Mouse (Mus musculus): ENCODE measurements at regions not wholly inside any gene's neighbourhood (a gene's known extent, or its start where the extent isn't known, plus 50 kb on each side); places are given as distances from the start of the nearest gene placed in this dataset.

- Histone ChIP-seq H3K36me3 (ENCODE audit: inconsistent target) (no peaks in the 10 kb centered on the region), H3K4me3 (ENCODE audit: inconsistent target) (no peak overlapping the region), H3K79me2 (ENCODE audit: inconsistent target) (no peaks in the 10 kb centered on the region), H3K27ac (no peak overlapping the region)
- 69% methylated on average over 10 of the region's 10 CpGs for WGBS (ENCODE audit: missing documents)
Measured at GRCm38 (mm10) chr14:58817961-58818504, 324.7 kb downstream of the 1700129C05Rik start.

DNA sequence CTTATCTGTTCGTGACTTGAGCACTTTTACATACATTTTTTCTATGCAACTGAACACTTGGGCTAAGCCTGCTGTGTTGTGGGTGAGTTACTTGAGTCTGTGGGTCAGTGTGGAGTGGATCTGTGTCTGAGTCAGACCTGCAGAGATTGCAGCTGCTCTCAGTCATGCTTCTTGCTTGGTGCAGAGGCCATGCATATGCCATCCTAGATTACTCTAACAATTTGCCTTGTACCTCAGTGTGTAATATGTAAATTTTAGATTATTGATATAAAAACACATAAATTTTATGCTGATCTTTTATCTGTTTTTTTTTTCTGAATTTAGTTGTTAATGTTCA, 326.2 kb downstream of the 1700129C05Rik start:
- H3K36me3 ChIP-seq (ENCODE audit: inconsistent target) = no peaks in the 10 kb centered on the region
- H3K27ac ChIP-seq = no peak overlapping the region
- 67% methylated on average over 1 of the region's 1 CpGs for WGBS (ENCODE audit: missing documents)
- no peak overlapping the region for H3K4me3 ChIP-seq (ENCODE audit: inconsistent target)
- no peaks in the 10 kb centered on the region for H3K79me2 ChIP-seq (ENCODE audit: inconsistent target)

DNA sequence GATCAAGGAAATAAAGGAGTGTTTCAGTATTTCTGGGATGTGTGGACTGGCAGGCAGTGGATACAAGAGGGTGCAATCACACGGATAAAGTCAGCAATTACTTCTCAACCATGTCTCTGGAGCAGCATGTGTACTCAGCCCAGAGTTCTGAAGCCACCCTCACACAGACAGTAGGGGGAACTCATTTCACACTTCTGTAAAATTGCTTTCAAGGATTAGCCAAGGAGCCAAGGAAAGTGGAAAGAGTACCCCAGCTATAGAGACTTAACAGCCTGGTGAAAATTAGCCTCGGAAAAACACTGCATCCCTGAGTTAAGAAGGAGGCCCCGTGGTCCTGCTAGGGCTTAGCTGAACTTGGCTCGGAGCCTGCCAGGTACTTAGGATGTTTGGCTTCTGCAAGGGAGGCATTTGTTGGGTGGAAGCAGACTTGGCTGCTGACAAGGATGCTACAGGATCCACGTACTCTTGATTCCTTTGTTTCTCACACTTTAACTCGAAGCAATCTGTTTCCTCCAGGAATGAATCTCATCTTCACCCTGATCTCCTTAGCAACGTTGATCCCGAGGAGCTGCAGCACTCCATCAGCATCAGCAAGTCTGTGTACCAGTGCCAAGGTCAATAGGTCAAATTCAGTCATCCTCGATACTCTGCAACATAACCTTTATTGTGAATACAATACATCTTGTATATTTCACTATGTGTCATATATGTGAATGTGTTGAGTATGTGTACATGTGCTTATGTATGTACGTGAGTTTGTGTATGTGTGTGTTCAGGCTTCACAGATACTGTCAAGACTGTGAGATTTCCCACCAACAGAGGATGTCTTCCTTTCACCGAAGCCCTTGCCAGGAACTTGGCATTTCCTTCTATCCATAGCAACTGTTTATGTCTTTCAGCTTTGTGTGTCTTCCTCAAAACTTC, 326.8 kb downstream of the 1700129C05Rik start:
- Histone ChIP-seq H3K27ac (no peak overlapping the region), H3K36me3 (ENCODE audit: inconsistent target) (no peaks in the 10 kb centered on the region), H3K79me2 (ENCODE audit: inconsistent target) (no peaks in the 10 kb centered on the region), H3K4me3 (ENCODE audit: inconsistent target) (no peak overlapping the region)
- WGBS (ENCODE audit: missing documents) = 76% methylated on average over 11 of the region's 11 CpGs

GRCm38 (mm10) chr14:58812585-58812984, 330.1 kb downstream of the 1700129C05Rik start:
- 44% methylated on average over 5 of the region's 5 CpGs for WGBS (ENCODE audit: missing documents)
- Histone ChIP-seq H3K4me3 (ENCODE audit: inconsistent target) (no peak overlapping the region), H3K36me3 (ENCODE audit: inconsistent target) (no peaks in the 10 kb centered on the region), H3K79me2 (ENCODE audit: inconsistent target) (no peaks in the 10 kb centered on the region), H3K27ac (no peak overlapping the region)

- Histone ChIP-seq H3K36me3 (ENCODE audit: inconsistent target) (no peaks in the 10 kb centered on the region), H3K27ac (no peak overlapping the region), H3K79me2 (ENCODE audit: inconsistent target) (no peaks in the 10 kb centered on the region), H3K4me3 (ENCODE audit: inconsistent target) (no peak overlapping the region)
Measured at GRCm38 (mm10) chr14:58801402-58801861, 341.3 kb downstream of the 1700129C05Rik start.

- Histone ChIP-seq H3K79me2 (ENCODE audit: inconsistent target) (no peaks in the 10 kb centered on the region), H3K36me3 (ENCODE audit: inconsistent target) (no peaks in the 10 kb centered on the region), H3K4me3 (ENCODE audit: inconsistent target) (no peak overlapping the region), H3K27ac (no peak overlapping the region)
- 89% methylated on average over 10 of the region's 10 CpGs for WGBS (ENCODE audit: missing documents)
Measured at GRCm38 (mm10) chr14:58788190-58788945, 354.3 kb downstream of the 1700129C05Rik start.

DNA sequence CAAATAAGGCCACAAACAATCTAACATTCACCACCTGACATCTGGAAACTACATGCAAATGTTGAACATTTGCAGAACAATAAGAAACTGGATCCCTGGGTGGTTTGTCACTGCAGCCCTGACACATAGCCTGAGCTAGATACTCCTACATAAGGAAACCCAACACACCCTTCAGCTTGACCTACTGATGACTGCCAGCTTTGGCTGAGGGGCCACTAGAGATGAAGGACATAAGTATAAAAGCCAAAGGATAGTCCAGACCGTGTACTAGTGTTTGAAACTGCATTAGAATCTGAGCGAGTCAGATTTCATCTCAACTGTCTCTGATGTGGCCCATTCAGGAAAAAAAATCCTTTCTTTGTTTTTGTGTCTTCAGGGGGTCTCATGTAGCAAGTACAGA, 355.1 kb downstream of the 1700129C05Rik start:
- 82% methylated on average over 2 of the region's 2 CpGs for WGBS (ENCODE audit: missing documents)
- Histone ChIP-seq H3K36me3 (ENCODE audit: inconsistent target) (no peaks in the 10 kb centered on the region), H3K27ac (no peak overlapping the region), H3K4me3 (ENCODE audit: inconsistent target) (no peak overlapping the region), H3K79me2 (ENCODE audit: inconsistent target) (no peaks in the 10 kb centered on the region)

DNA sequence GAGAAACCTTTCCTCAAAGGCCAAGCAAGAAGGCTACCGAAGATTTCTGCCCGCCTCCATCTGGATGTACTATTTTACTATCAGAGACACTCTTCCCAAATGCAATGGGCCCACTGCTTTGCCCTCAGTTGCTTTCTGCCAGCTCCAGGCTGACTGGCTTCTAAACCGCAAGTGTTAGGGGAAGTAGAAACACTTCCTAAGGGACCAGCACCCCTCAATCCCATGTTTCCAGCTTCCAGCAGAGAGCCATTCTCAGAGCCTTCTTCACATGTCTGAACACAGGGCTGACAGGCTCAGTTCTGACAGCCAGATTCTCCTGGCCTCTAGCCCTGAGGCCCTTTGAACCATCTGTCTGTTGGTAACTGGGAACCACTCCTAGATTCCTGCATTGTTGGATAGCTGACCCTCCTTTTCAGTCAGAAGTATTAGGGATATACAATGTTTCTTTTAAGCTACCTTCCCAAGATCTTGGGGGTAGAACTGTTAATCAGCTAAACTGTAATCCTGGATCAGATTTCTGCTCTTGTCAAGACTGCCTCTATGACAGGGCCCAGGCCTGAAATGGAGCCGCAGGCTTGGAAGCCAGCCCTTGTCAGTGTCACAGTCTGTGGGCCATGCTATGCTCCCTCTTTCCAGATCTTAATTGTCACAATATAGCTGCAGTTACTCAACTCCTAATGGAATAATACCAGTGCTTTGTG, 355.8 kb downstream of the 1700129C05Rik start:
- WGBS (ENCODE audit: missing documents) = 91% methylated on average over 4 of the region's 4 CpGs
- Histone ChIP-seq H3K4me3 (ENCODE audit: inconsistent target) (no peak overlapping the region), H3K79me2 (ENCODE audit: inconsistent target) (no peaks in the 10 kb centered on the region), H3K36me3 (ENCODE audit: inconsistent target) (no peaks in the 10 kb centered on the region), H3K27ac (no peak overlapping the region)

GRCm38 (mm10) chr14:58783201-58783600, 359.5 kb downstream of the 1700129C05Rik start:
- WGBS (ENCODE audit: missing documents) = 67% methylated on average over 1 of the region's 1 CpGs
- H3K27ac ChIP-seq = no peak overlapping the region
- no peaks in the 10 kb centered on the region for H3K79me2 ChIP-seq (ENCODE audit: inconsistent target)
- H3K36me3 ChIP-seq (ENCODE audit: inconsistent target) = no peaks in the 10 kb centered on the region
- no peak overlapping the region for H3K4me3 ChIP-seq (ENCODE audit: inconsistent target)

DNA sequence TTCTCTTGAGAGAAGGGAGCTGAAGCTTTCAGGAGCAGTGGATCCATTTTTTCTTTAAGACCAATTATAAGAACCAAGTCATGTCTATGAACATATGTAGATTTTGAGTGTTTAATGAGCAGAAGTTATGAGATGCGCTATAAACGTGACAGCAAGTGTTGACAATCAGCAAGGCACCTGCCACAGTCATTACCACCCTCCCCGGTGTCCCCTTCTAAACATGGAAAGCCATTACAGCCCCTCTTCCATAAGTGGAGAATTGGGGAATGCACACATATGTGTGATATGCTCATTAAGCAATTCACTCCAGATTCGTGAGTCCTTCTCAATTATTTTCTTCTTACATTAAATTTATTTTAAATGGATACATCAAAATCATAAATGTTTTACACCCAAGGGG, 362.4 kb downstream of the 1700129C05Rik start:
- H3K36me3 ChIP-seq (ENCODE audit: inconsistent target) = no peaks in the 10 kb centered on the region
- no peaks in the 10 kb centered on the region for H3K79me2 ChIP-seq (ENCODE audit: inconsistent target)
- H3K27ac ChIP-seq = no peak overlapping the region
- 92% methylated on average over 3 of the region's 4 CpGs for WGBS (ENCODE audit: missing documents)
- no peak overlapping the region for H3K4me3 ChIP-seq (ENCODE audit: inconsistent target)

- WGBS (ENCODE audit: missing documents) = 90% methylated on average over 4 of the region's 4 CpGs
- H3K79me2 ChIP-seq (ENCODE audit: inconsistent target) = no peaks in the 10 kb centered on the region
- H3K36me3 ChIP-seq (ENCODE audit: inconsistent target) = no peaks in the 10 kb centered on the region
Measured at GRCm38 (mm10) chr14:58778675-58779074, 364.0 kb downstream of the 1700129C05Rik start.

DNA sequence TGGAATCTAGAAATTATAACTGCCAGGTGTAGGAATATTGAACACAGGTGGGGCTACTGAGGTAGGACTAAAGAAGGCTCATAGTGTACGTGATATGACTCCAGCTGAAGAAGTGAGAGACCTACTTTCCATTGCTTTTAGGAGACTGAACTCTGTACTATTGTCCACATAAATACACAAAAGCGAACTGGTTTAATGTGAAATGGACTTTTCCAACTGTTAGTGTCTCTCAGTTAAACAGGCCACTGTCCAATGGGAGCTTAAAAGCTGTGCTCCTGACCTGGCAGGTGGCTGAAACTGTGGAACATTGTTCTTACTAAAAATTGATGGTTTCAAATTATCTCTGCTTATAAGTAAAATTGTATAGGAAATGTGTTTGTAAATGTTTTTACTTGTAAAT, 381.4 kb downstream of the 1700129C05Rik start:
- H3K27ac ChIP-seq = no peak overlapping the region
- no peak overlapping the region for H3K4me3 ChIP-seq (ENCODE audit: inconsistent target)
- no peaks in the 10 kb centered on the region for H3K36me3 ChIP-seq (ENCODE audit: inconsistent target)
- H3K79me2 ChIP-seq (ENCODE audit: inconsistent target) = no peaks in the 10 kb centered on the region
- WGBS (ENCODE audit: missing documents) = 74% methylated on average over 2 of the region's 2 CpGs

More at GRCm38 (mm10) chr14:58778675-58779074, 364.0 kb downstream of the 1700129C05Rik start:
- H3K27ac ChIP-seq = no peak overlapping the region
- no peak overlapping the region for H3K4me3 ChIP-seq (ENCODE audit: inconsistent target)

DNA sequence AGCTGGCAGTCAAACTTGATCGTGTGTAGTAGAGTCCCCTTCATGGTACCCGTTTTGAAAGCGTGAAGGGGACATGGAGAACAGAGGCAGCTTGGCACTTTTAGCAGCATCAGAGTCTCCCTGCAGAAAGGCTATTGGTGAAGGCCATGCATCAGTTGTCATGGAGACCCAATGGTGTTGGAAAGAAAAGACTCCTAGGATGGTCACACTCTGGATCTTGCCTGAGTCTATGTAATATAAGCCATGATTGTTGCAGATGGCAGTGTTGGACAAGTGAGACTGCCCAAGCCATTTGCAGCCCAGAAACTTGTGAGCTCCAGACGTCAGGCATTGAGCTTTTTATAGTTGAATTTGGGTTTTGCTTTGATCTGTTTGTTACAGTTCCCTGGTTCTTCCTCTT, 382.9 kb downstream of the 1700129C05Rik start:
- WGBS (ENCODE audit: missing documents) = 87% methylated on average over 4 of the region's 4 CpGs
- Histone ChIP-seq H3K36me3 (ENCODE audit: inconsistent target) (no peaks in the 10 kb centered on the region), H3K4me3 (ENCODE audit: inconsistent target) (no peak overlapping the region), H3K79me2 (ENCODE audit: inconsistent target) (no peaks in the 10 kb centered on the region), H3K27ac (no peak overlapping the region)

- WGBS (ENCODE audit: missing documents) = 91% methylated on average over 7 of the region's 7 CpGs
- Histone ChIP-seq H3K36me3 (ENCODE audit: inconsistent target) (no peaks in the 10 kb centered on the region), H3K4me3 (ENCODE audit: inconsistent target) (no peak overlapping the region), H3K79me2 (ENCODE audit: inconsistent target) (no peaks in the 10 kb centered on the region), H3K27ac (no peak overlapping the region)
Measured at GRCm38 (mm10) chr14:58753781-58754180, 388.9 kb downstream of the 1700129C05Rik start.

Measured in macrophage (primary cell).